Mouse (Mus musculus): ENCODE results near the gene St6gal1. TPM values are rescaled to one million over a fixed set of nuclear protein-coding genes. Genes with fewer than 3 reads are reported as not detected.

Gene St6gal1
- polyA plus RNA-seq, 1 experiment from 2014 or later = 36.2 TPM

- peak; percentile 21; the same call in 1 of the 2 replicates for ATAC-seq (ENCODE audit: low FRiP score)
- Histone ChIP-seq H3K4me3 (replicated peaks) (no peak overlapping the region), H3K27me3 (peaks cover 30% of the 10 kb centered on the region), H3K36me3 (replicated peaks) (no peaks in the 10 kb centered on the region), H3K4me1 (peaks cover 52% of the 10 kb centered on the region), H3K9me3 (no peaks in the 10 kb centered on the region), H3K4me2 (peak overlapping the region; percentile 15; the same call in 1 of the 2 replicates), H3K27ac (peak overlapping the region; percentile 47), H3K9ac (no peak overlapping the region)
- under 1% methylated on average over 7 of the region's 7 CpGs for WGBS
Measured at GRCm38 (mm10) chr16:23258429-23258822, 33.9 kb downstream of the St6gal1 start.

GRCm38 (mm10) chr16:23258823-23259457 lies 34.4 kb downstream of the St6gal1 start:
- peak overlapping the region; percentile 15; the same call in 1 of the 2 replicates for H3K4me2 ChIP-seq

GRCm38 (mm10) chr16:23259580-23259979 lies 35.0 kb downstream of the St6gal1 start:
- no peak overlapping the region for H3K4me3 ChIP-seq (replicated peaks)
- H3K9ac ChIP-seq = no peak overlapping the region
- H3K4me1 ChIP-seq = peaks cover 47% of the 10 kb centered on the region
- peak overlapping the region; percentile 47; the same call in 1 of the 2 replicates for H3K27ac ChIP-seq
- H3K4me2 ChIP-seq = no peak overlapping the region
- H3K9me3 ChIP-seq = no peaks in the 10 kb centered on the region
- peaks cover 7% of the 10 kb centered on the region for H3K36me3 ChIP-seq (replicated peaks)
- ATAC-seq (ENCODE audit: low FRiP score) = no peak
- peaks cover 30% of the 10 kb centered on the region for H3K27me3 ChIP-seq
- WGBS = 26% methylated on average over 3 of the region's 3 CpGs

More at GRCm38 (mm10) chr16:23258823-23259457, 34.4 kb downstream of the St6gal1 start:
- 4% methylated on average over 4 of the region's 4 CpGs for WGBS
- H3K9ac ChIP-seq = no peak overlapping the region; the same call in 1 of the 2 replicates
- H3K4me1 ChIP-seq = peaks cover 49% of the 10 kb centered on the region
- H3K27me3 ChIP-seq = peaks cover 30% of the 10 kb centered on the region
- H3K27ac ChIP-seq = peak overlapping the region; percentile 47
- no peak overlapping the region for H3K4me3 ChIP-seq (replicated peaks)
- peak; percentile 61 for ATAC-seq (ENCODE audit: low FRiP score)
- peaks cover under 1% of the 10 kb centered on the region for H3K36me3 ChIP-seq (replicated peaks)
- no peaks in the 10 kb centered on the region for H3K9me3 ChIP-seq

- no peak overlapping the region for H3K9ac ChIP-seq
- WGBS = 9% methylated on average over 2 of the region's 10 CpGs
- no peak overlapping the region for H3K4me3 ChIP-seq (replicated peaks)
- no peak overlapping the region for H3K27ac ChIP-seq
- no peaks in the 10 kb centered on the region for H3K9me3 ChIP-seq
- H3K36me3 ChIP-seq (replicated peaks) = peaks cover 8% of the 10 kb centered on the region
- ATAC-seq (ENCODE audit: low FRiP score) = no peak
- H3K4me1 ChIP-seq = peaks cover 42% of the 10 kb centered on the region
- H3K27me3 ChIP-seq = peaks cover 27% of the 10 kb centered on the region
- H3K4me2 ChIP-seq = no peak overlapping the region
Measured at GRCm38 (mm10) chr16:23262131-23262768, 37.7 kb downstream of the St6gal1 start.

- H3K4me3 ChIP-seq (replicated peaks) = no peak overlapping the region
- H3K4me1 ChIP-seq = peaks cover 36% of the 10 kb centered on the region
- no peaks in the 10 kb centered on the region for H3K9me3 ChIP-seq
- ATAC-seq (ENCODE audit: low FRiP score) = no peak
- H3K4me2 ChIP-seq = no peak overlapping the region
- WGBS = 31% methylated on average over 5 of the region's 5 CpGs
- H3K27ac ChIP-seq = no peak overlapping the region
- H3K9ac ChIP-seq = no peak overlapping the region
- H3K27me3 ChIP-seq = peaks cover 27% of the 10 kb centered on the region
- H3K36me3 ChIP-seq (replicated peaks) = peaks cover 8% of the 10 kb centered on the region
Measured at GRCm38 (mm10) chr16:23262846-23263245, 38.3 kb downstream of the St6gal1 start.

GRCm38 (mm10) chr16:23264999-23265398 lies 40.5 kb downstream of the St6gal1 start:
- no peak overlapping the region for H3K9ac ChIP-seq
- no peak overlapping the region for H3K4me3 ChIP-seq (replicated peaks)
- peaks cover 8% of the 10 kb centered on the region for H3K36me3 ChIP-seq (replicated peaks)
- H3K9me3 ChIP-seq = no peaks in the 10 kb centered on the region
- WGBS = 79% methylated on average over 12 of the region's 12 CpGs
- H3K27me3 ChIP-seq = peaks cover 33% of the 10 kb centered on the region
- H3K4me2 ChIP-seq = no peak overlapping the region
- peaks cover 27% of the 10 kb centered on the region for H3K4me1 ChIP-seq
- ATAC-seq (ENCODE audit: low FRiP score) = no peak
- H3K27ac ChIP-seq = no peak overlapping the region

GRCm38 (mm10) chr16:23265481-23265880 lies 40.9 kb downstream of the St6gal1 start:
- Histone ChIP-seq H3K9ac (no peak overlapping the region), H3K4me2 (no peak overlapping the region), H3K27me3 (peaks cover 30% of the 10 kb centered on the region), H3K4me3 (replicated peaks) (no peak overlapping the region), H3K9me3 (no peaks in the 10 kb centered on the region), H3K36me3 (replicated peaks) (peaks cover 8% of the 10 kb centered on the region), H3K4me1 (peaks cover 32% of the 10 kb centered on the region), H3K27ac (no peak overlapping the region)
- no peak for ATAC-seq (ENCODE audit: low FRiP score)
- WGBS = 82% methylated on average over 6 of the region's 6 CpGs

GRCm38 (mm10) chr16:23266293-23266692 lies 41.8 kb downstream of the St6gal1 start:
- no peak overlapping the region for H3K4me2 ChIP-seq
- 97% methylated on average over 11 of the region's 11 CpGs for WGBS

GRCm38 (mm10) chr16:23266896-23267295 lies 42.4 kb downstream of the St6gal1 start:
- H3K9ac ChIP-seq = no peak overlapping the region
- 87% methylated on average over 4 of the region's 4 CpGs for WGBS

More at GRCm38 (mm10) chr16:23266293-23266692, 41.8 kb downstream of the St6gal1 start:
- Histone ChIP-seq H3K9ac (no peak overlapping the region), H3K4me3 (replicated peaks) (no peak overlapping the region), H3K27me3 (peaks cover 22% of the 10 kb centered on the region), H3K36me3 (replicated peaks) (peaks cover 8% of the 10 kb centered on the region), H3K9me3 (no peaks in the 10 kb centered on the region), H3K27ac (no peak overlapping the region), H3K4me1 (peaks cover 40% of the 10 kb centered on the region)
- ATAC-seq (ENCODE audit: low FRiP score) = no peak

GRCm38 (mm10) chr16:23268231-23268630 lies 43.7 kb downstream of the St6gal1 start:
- peaks cover 8% of the 10 kb centered on the region for H3K36me3 ChIP-seq (replicated peaks)
- peaks cover 11% of the 10 kb centered on the region for H3K27me3 ChIP-seq
- ATAC-seq (ENCODE audit: low FRiP score) = no peak
- no peak overlapping the region for H3K27ac ChIP-seq
- H3K4me3 ChIP-seq (replicated peaks) = no peak overlapping the region
- H3K9ac ChIP-seq = no peak overlapping the region
- WGBS = 88% methylated on average over 7 of the region's 7 CpGs
- H3K4me1 ChIP-seq = peaks cover 44% of the 10 kb centered on the region
- no peaks in the 10 kb centered on the region for H3K9me3 ChIP-seq
- no peak overlapping the region for H3K4me2 ChIP-seq

More at GRCm38 (mm10) chr16:23266896-23267295, 42.4 kb downstream of the St6gal1 start:
- H3K36me3 ChIP-seq (replicated peaks) = peaks cover 8% of the 10 kb centered on the region
- H3K27me3 ChIP-seq = peaks cover 17% of the 10 kb centered on the region
- H3K9me3 ChIP-seq = no peaks in the 10 kb centered on the region
- H3K27ac ChIP-seq = no peak overlapping the region
- peaks cover 41% of the 10 kb centered on the region for H3K4me1 ChIP-seq
- no peak overlapping the region for H3K4me3 ChIP-seq (replicated peaks)
- ATAC-seq (ENCODE audit: low FRiP score) = no peak
- H3K4me2 ChIP-seq = no peak overlapping the region

GRCm38 (mm10) chr16:23269056-23269983 lies 44.8 kb downstream of the St6gal1 start:
- H3K4me1 ChIP-seq = peaks cover 44% of the 10 kb centered on the region
- H3K4me3 ChIP-seq (replicated peaks) = no peak overlapping the region
- H3K27me3 ChIP-seq = peaks cover 11% of the 10 kb centered on the region
- H3K27ac ChIP-seq = no peak overlapping the region
- WGBS = 75% methylated on average over 17 of the region's 17 CpGs
- H3K36me3 ChIP-seq (replicated peaks) = peaks cover 4% of the 10 kb centered on the region
- no peak for ATAC-seq (ENCODE audit: low FRiP score)
- no peaks in the 10 kb centered on the region for H3K9me3 ChIP-seq
- H3K4me2 ChIP-seq = no peak overlapping the region
- H3K9ac ChIP-seq = no peak overlapping the region
